Mouse (Mus musculus) forebrain, embryonic 15.5 days (tissue): Measurements from ENCODE around the gene Adarb2. TPM values are rescaled to one million over a fixed set of nuclear protein-coding genes. Genes with fewer than 3 reads are reported as not detected.

Experiments
- ATAC-seq: fragments of 200-750 bp; cut with Nextera tagmentation; replicated peaks from 2 replicates; pipeline ENCODE4 v1.8.0; 2017; ENCODE audit warnings: mild to moderate bottlenecking, moderate TSS enrichment, moderate library complexity
- H3K27ac ChIP-seq: fragments of 300-500 bp; sonication (generic); replicated peaks from 2 replicates; pipeline ENCODE4 v1.5.1; 2015; ENCODE audit warnings: mild to moderate bottlenecking, inconsistent platforms
- H3K27me3 ChIP-seq: fragments of 300-500 bp; sonication (generic); 2 replicates; pipeline ENCODE4 v1.6.1; 2015; ENCODE audit warnings: inconsistent platforms
- H3K36me3 ChIP-seq: fragments of 300-500 bp; sonication (generic); 2 replicates; pipeline ENCODE4 v1.6.1; 2015; ENCODE audit warnings: mild to moderate bottlenecking, inconsistent platforms
- H3K4me1 ChIP-seq: fragments of 300-500 bp; sonication (generic); 2 replicates; pipeline ENCODE4 v1.6.1; 2015; ENCODE audit warnings: inconsistent platforms
- H3K4me2 ChIP-seq: fragments of 300-500 bp; sonication (generic); replicated peaks from 2 replicates; pipeline ENCODE4 v1.6.1; 2015; ENCODE audit warnings: mild to moderate bottlenecking, inconsistent platforms
- H3K4me3 ChIP-seq: fragments of 300-500 bp; sonication (generic); 2 replicates; pipeline ENCODE4 v1.5.1; 2015; ENCODE audit warnings: mild to moderate bottlenecking, inconsistent platforms
- H3K9ac ChIP-seq: fragments of 300-500 bp; sonication (generic); replicated peaks from 2 replicates; pipeline ENCODE4 v1.6.1; 2015; ENCODE audit warnings: mild to moderate bottlenecking, inconsistent platforms
- H3K9me3 ChIP-seq: fragments of 300-500 bp; sonication (generic); 2 replicates; pipeline ENCODE4 v1.6.1; 2016; ENCODE audit warnings: inconsistent platforms
- WGBS: fragments of 180-500 bp; shearing (Covaris S2); methylation state at CpG from one replicate; pipeline ENCODE4 v1.1.7; 2015; ENCODE audit warnings: mixed read lengths; 5-methylcytosine and 5-hydroxymethylcytosine counted together
- polyA plus RNA-seq: library from polyadenylated mRNA; unstranded; fragments of >200 nt; fragmentation: Nextera tagmentation; extraction: Ambion mirVana; gene quantifications from 2 replicates; pipeline ENCODE4 v1.2.1, GENCODE M21; 2015

Gene Adarb2
- polyA plus RNA-seq, 1 experiment from 2014 or later, result 19.9 TPM

GRCm38 (mm10) chr13:8805931-8806330 is 603.3 kb downstream of the Adarb2 start:
- WGBS, result 96% methylated on average over 2 of the region's 2 CpGs

More at GRCm38 (mm10) chr13:8805931-8806330, 603.3 kb downstream of the Adarb2 start:
- no peaks in the 10 kb centered on the region for H3K27me3 ChIP-seq
- no peak overlapping the region for H3K4me3 ChIP-seq
- H3K36me3 ChIP-seq, result peaks cover 11% of the 10 kb centered on the region
- no peak overlapping the region for H3K4me2 ChIP-seq
- no peak for ATAC-seq
- H3K9me3 ChIP-seq, result no peaks in the 10 kb centered on the region
- H3K4me1 ChIP-seq, result no peaks in the 10 kb centered on the region
- H3K9ac ChIP-seq, result no peak overlapping the region
- H3K27ac ChIP-seq, result no peak overlapping the region
